Mouse (Mus musculus) embryonic facial prominence, embryonic 13.5 days (tissue): ENCODE results near the gene Pcsk2. TPM values are rescaled to one million over a fixed set of nuclear protein-coding genes. Genes with fewer than 3 reads are reported as not detected.

Experiments used
- ATAC-seq: fragments of 200-750 bp; cut with Nextera tagmentation; 2 replicates; pipeline ENCODE4 v1.8.0; 2017; ENCODE audit warnings: low read depth; ENCODE audit not compliant: insufficient number of reproducible peaks, insufficient read depth, low FRiP score, low TSS enrichment
- H3K27ac ChIP-seq: fragments of 300-500 bp; sonication (generic); 2 replicates; pipeline ENCODE4 v1.5.1; 2015; ENCODE audit warnings: moderate library complexity, mild to moderate bottlenecking, inconsistent platforms
- H3K27me3 ChIP-seq: fragments of 300-500 bp; sonication (generic); 2 replicates; pipeline ENCODE4 v1.6.1; 2015; ENCODE audit warnings: mild to moderate bottlenecking, inconsistent platforms
- H3K36me3 ChIP-seq: fragments of 300-500 bp; sonication (generic); 2 replicates; pipeline ENCODE4 v1.6.1; 2015; ENCODE audit warnings: mild to moderate bottlenecking, inconsistent platforms
- H3K4me1 ChIP-seq: fragments of 300-500 bp; sonication (generic); 2 replicates; pipeline ENCODE4 v1.6.1; 2015; ENCODE audit warnings: inconsistent platforms
- H3K4me2 ChIP-seq: fragments of 300-500 bp; sonication (generic); 2 replicates; pipeline ENCODE4 v1.6.1; 2015; ENCODE audit warnings: moderate library complexity, mild to moderate bottlenecking, inconsistent platforms
- H3K4me3 ChIP-seq: fragments of 300-500 bp; sonication (generic); 2 replicates; pipeline ENCODE4 v1.5.1; 2015; ENCODE audit warnings: mild to moderate bottlenecking, inconsistent platforms
- H3K9ac ChIP-seq: fragments of 300-500 bp; sonication (generic); 2 replicates; pipeline ENCODE4 v1.6.1; 2015; ENCODE audit warnings: mild to moderate bottlenecking, inconsistent platforms
- H3K9me3 ChIP-seq: fragments of 300-500 bp; sonication (generic); 2 replicates; pipeline ENCODE4 v1.6.1; 2016; ENCODE audit warnings: inconsistent platforms
- WGBS: fragments of 180-500 bp; shearing (Covaris S2); methylation state at CpG from one replicate; pipeline ENCODE4 v1.1.7; 2015; ENCODE audit warnings: mixed read lengths; 5-methylcytosine and 5-hydroxymethylcytosine counted together
- polyA plus RNA-seq: library from polyadenylated mRNA; unstranded; fragments of >200 nt; fragmentation: Nextera tagmentation; extraction: Ambion mirVana; gene quantifications from 2 replicates; pipeline ENCODE4 v1.2.1, GENCODE M21; 2015

The Pcsk2 gene
- polyA plus RNA-seq, 1 experiment from 2014 or later: 1.1 TPM

- 82% methylated on average over 4 of the region's 4 CpGs for WGBS
These were observed 108.7 kb downstream of the Pcsk2 start for GRCm38 (mm10) chr2:143654621-143655020.

DNA sequence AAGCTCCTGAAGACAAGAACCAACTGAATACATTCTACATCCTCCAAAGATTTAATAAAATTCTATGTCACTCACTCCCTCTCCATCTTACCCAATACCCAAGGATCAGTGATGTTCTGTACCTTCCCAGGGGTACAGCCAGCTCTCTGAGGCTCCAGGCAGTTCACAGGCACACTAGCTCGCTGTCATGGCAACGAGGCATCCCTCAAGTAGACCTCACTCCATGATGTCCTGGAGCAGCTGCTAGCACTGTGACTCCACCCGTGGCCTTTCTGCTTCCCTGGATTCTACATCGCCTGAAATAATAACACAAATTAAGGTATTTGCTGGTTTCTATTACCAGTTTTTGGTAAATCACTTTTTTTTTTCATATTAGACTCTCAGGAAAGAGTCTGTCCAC lies 111.0 kb downstream of the Pcsk2 start:
- H3K9me3 ChIP-seq: no peaks in the 10 kb centered on the region
- no peaks in the 10 kb centered on the region for H3K36me3 ChIP-seq
- H3K27ac ChIP-seq: no peak overlapping the region
- H3K27me3 ChIP-seq: no peaks in the 10 kb centered on the region
- no peak overlapping the region for H3K4me2 ChIP-seq
- no peak for ATAC-seq
- no peak overlapping the region for H3K4me3 ChIP-seq
- H3K9ac ChIP-seq: no peak overlapping the region
- no peaks in the 10 kb centered on the region for H3K4me1 ChIP-seq
- WGBS: 68% methylated on average over 4 of the region's 4 CpGs

More at GRCm38 (mm10) chr2:143654621-143655020, 108.7 kb downstream of the Pcsk2 start:
- Histone ChIP-seq H3K4me3 (no peak overlapping the region), H3K9ac (no peak overlapping the region), H3K9me3 (no peaks in the 10 kb centered on the region), H3K4me1 (no peaks in the 10 kb centered on the region), H3K36me3 (no peaks in the 10 kb centered on the region), H3K4me2 (no peak overlapping the region), H3K27ac (no peak overlapping the region), H3K27me3 (no peaks in the 10 kb centered on the region)
- no peak for ATAC-seq

GRCm38 (mm10) chr2:143666785-143667184 lies 120.8 kb downstream of the Pcsk2 start:
- no peaks in the 10 kb centered on the region for H3K36me3 ChIP-seq
- H3K4me1 ChIP-seq: no peaks in the 10 kb centered on the region
- no peaks in the 10 kb centered on the region for H3K9me3 ChIP-seq
- H3K4me3 ChIP-seq: no peak overlapping the region
- no peak overlapping the region for H3K9ac ChIP-seq
- ATAC-seq: no peak
- 87% methylated on average over 5 of the region's 5 CpGs for WGBS
- H3K27me3 ChIP-seq: no peaks in the 10 kb centered on the region
- H3K4me2 ChIP-seq: no peak overlapping the region
- H3K27ac ChIP-seq: no peak overlapping the region

- H3K4me2 ChIP-seq: no peak overlapping the region
- peaks cover 4% of the 10 kb centered on the region; the same call in 1 of the 2 replicates for H3K27me3 ChIP-seq
- no peaks in the 10 kb centered on the region for H3K9me3 ChIP-seq
- no peak overlapping the region for H3K9ac ChIP-seq
- H3K4me1 ChIP-seq: no peaks in the 10 kb centered on the region
- H3K27ac ChIP-seq: no peak overlapping the region
- ATAC-seq: no peak
- 91% methylated on average over 4 of the region's 4 CpGs for WGBS
- H3K4me3 ChIP-seq: no peak overlapping the region
- no peaks in the 10 kb centered on the region for H3K36me3 ChIP-seq
These were observed 131.9 kb downstream of the Pcsk2 start for GRCm38 (mm10) chr2:143677869-143678268.

- peaks cover 4% of the 10 kb centered on the region; the same call in 1 of the 2 replicates for H3K27me3 ChIP-seq
- no peak overlapping the region for H3K9ac ChIP-seq
- no peak overlapping the region for H3K27ac ChIP-seq
- no peaks in the 10 kb centered on the region for H3K9me3 ChIP-seq
- ATAC-seq: no peak
- H3K4me2 ChIP-seq: no peak overlapping the region
- H3K36me3 ChIP-seq: no peaks in the 10 kb centered on the region
- H3K4me1 ChIP-seq: no peaks in the 10 kb centered on the region
- 48% methylated on average over 2 of the region's 2 CpGs for WGBS
- no peak overlapping the region for H3K4me3 ChIP-seq
These were observed 133.6 kb downstream of the Pcsk2 start for GRCm38 (mm10) chr2:143679513-143679912.

DNA sequence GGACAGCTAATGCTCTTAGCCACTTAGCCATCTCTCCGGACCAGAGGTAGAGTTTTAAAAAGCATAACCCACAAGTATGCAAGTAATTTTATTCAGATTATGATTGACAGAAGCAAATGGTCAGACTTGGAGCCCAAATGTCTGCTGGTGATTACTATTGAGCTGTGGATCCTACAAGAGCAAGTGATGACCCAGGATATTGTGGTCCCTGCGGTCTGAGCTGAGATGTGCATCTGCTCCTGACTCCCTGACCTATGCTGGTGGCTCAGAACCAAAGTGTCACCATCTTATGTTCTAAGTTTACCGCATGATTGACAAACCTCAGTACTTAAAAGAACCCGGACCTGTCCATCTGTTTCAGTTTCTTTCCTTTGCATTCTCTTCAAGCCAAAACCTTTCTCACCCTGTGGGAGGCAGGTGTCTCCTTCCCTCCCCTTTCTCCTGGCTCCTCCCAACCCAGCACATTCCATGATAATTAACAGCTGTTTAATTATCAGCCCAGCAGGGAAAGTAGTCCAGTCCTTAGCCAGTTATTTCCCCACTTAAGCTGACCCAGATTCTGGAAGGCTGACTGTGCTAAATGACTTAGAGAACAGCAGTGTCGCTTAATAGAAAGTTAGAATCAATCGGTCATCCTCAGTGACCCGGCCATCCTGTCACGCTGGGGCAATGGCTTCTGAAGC lies 136.1 kb downstream of the Pcsk2 start:
- no peak overlapping the region for H3K9ac ChIP-seq
- H3K4me1 ChIP-seq: no peaks in the 10 kb centered on the region
- H3K36me3 ChIP-seq: no peaks in the 10 kb centered on the region
- no peak overlapping the region for H3K4me2 ChIP-seq
- no peaks in the 10 kb centered on the region for H3K9me3 ChIP-seq
- 63% methylated on average over 8 of the region's 8 CpGs for WGBS
- no peak overlapping the region for H3K27ac ChIP-seq
- no peak overlapping the region for H3K4me3 ChIP-seq
- peaks cover 4% of the 10 kb centered on the region; the same call in 1 of the 2 replicates for H3K27me3 ChIP-seq
- ATAC-seq: no peak

GRCm38 (mm10) chr2:143683513-143683912 lies 137.6 kb downstream of the Pcsk2 start:
- no peak for ATAC-seq
- Histone ChIP-seq H3K4me1 (no peaks in the 10 kb centered on the region), H3K27ac (no peak overlapping the region), H3K27me3 (peaks cover 4% of the 10 kb centered on the region; the same call in 1 of the 2 replicates), H3K9ac (no peak overlapping the region), H3K9me3 (no peaks in the 10 kb centered on the region), H3K4me3 (no peak overlapping the region), H3K4me2 (no peak overlapping the region), H3K36me3 (no peaks in the 10 kb centered on the region)
- WGBS: 90% methylated on average over 2 of the region's 2 CpGs

- peaks cover 3% of the 10 kb centered on the region; the same call in 1 of the 2 replicates for H3K4me1 ChIP-seq
- H3K27me3 ChIP-seq: no peaks in the 10 kb centered on the region
- H3K9ac ChIP-seq: no peak overlapping the region
- H3K36me3 ChIP-seq: no peaks in the 10 kb centered on the region
- H3K4me3 ChIP-seq: no peak overlapping the region
- ATAC-seq: no peak
- H3K4me2 ChIP-seq: no peak overlapping the region
- no peak overlapping the region for H3K27ac ChIP-seq
- H3K9me3 ChIP-seq: peaks cover 8% of the 10 kb centered on the region
- WGBS: 62% methylated on average over 3 of the region's 3 CpGs
These were observed 145.3 kb downstream of the Pcsk2 start for GRCm38 (mm10) chr2:143691244-143691643.

DNA sequence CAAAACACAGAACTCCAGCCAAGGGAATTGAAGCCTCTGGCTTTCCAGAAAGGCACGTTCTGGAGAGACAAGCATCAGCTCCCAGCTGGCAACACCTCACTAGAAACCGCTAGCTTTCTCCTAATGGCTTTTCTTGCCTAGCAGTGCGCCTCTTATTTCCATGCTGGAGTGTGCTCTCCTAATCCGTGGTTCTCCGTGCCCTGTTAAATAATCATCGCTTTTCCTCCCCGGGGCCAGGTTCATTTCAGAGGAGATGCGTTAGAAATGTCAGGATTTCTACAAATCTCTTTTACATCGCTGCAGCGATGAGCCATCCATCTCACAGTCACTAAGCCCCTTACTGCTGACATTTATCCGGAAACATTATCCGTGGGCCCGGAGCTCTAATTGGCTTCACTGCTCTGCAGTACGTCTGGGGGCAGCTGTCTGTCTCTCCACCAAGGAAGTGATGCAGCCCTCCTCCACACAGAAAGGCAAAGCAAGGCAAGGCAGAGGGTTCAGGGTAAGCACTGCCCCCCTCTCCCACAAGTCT lies 150.1 kb downstream of the Pcsk2 start:
- no peak overlapping the region for H3K4me2 ChIP-seq
- H3K4me3 ChIP-seq: no peak overlapping the region
- peaks cover 5% of the 10 kb centered on the region; the same call in 1 of the 2 replicates for H3K4me1 ChIP-seq
- H3K9me3 ChIP-seq: peaks cover 8% of the 10 kb centered on the region
- no peaks in the 10 kb centered on the region for H3K36me3 ChIP-seq
- no peak overlapping the region for H3K9ac ChIP-seq
- H3K27me3 ChIP-seq: no peaks in the 10 kb centered on the region
- no peak overlapping the region for H3K27ac ChIP-seq
- WGBS: 51% methylated on average over 14 of the region's 14 CpGs
- no peak for ATAC-seq

DNA sequence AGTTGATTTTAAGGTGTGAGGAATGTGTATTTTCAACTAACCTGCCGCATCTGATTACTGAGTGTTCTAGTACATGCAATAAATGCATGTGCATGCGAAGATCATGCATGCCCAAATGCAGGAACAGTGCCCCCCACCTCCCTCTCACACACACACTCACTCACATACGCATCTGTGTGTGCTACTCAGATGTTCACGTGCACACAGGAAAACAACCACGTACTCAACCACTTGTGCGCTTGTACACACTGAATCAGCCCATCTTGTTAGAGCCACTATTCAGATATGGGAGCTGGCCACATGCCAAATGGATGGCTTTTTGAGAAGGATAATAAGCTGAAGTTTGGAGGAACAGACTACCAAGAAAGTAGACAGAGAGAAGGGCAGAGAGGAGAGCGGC lies 150.7 kb downstream of the Pcsk2 start:
- WGBS: 92% methylated on average over 7 of the region's 7 CpGs
- H3K4me2 ChIP-seq: no peak overlapping the region
- no peak overlapping the region for H3K4me3 ChIP-seq
- peaks cover 8% of the 10 kb centered on the region for H3K9me3 ChIP-seq
- no peak overlapping the region for H3K9ac ChIP-seq
- peak; percentile 15; the same call in 1 of the 2 replicates for ATAC-seq
- H3K36me3 ChIP-seq: no peaks in the 10 kb centered on the region
- H3K4me1 ChIP-seq: peaks cover 5% of the 10 kb centered on the region; the same call in 1 of the 2 replicates
- no peaks in the 10 kb centered on the region for H3K27me3 ChIP-seq
- H3K27ac ChIP-seq: no peak overlapping the region

GRCm38 (mm10) chr2:143701141-143701540 lies 155.2 kb downstream of the Pcsk2 start:
- Histone ChIP-seq H3K4me2 (no peak overlapping the region), H3K27me3 (no peaks in the 10 kb centered on the region), H3K36me3 (no peaks in the 10 kb centered on the region), H3K4me1 (peaks cover 2% of the 10 kb centered on the region; the same call in 1 of the 2 replicates), H3K4me3 (no peak overlapping the region), H3K9ac (no peak overlapping the region), H3K27ac (no peak overlapping the region), H3K9me3 (no peaks in the 10 kb centered on the region)
- 78% methylated on average over 5 of the region's 5 CpGs for WGBS
- no peak for ATAC-seq

GRCm38 (mm10) chr2:143702931-143703344 lies 157.0 kb downstream of the Pcsk2 start:
- 75% methylated on average over 3 of the region's 3 CpGs for WGBS
- Histone ChIP-seq H3K27ac (no peak overlapping the region), H3K27me3 (no peaks in the 10 kb centered on the region), H3K9me3 (no peaks in the 10 kb centered on the region), H3K4me3 (no peak overlapping the region), H3K9ac (no peak overlapping the region), H3K4me1 (no peaks in the 10 kb centered on the region), H3K36me3 (no peaks in the 10 kb centered on the region), H3K4me2 (no peak overlapping the region)
- ATAC-seq: no peak
